Mouse (Mus musculus) lung, adult 2 months (tissue): ENCODE measurements at regions not wholly inside any gene's neighbourhood (a gene's known extent, or its start where the extent isn't known, plus 50 kb on each side); places are given as distances from the start of the nearest gene placed in this dataset.

ENCODE experiments used
- CTCF ChIP-seq: fragments of 200-500 bp; IDR thresholded peaks from 2 replicates; pipeline ENCODE4 v1.5.1; 2011; ENCODE audit warnings: mild to moderate bottlenecking, low read length, control low read depth; ENCODE audit not compliant: insufficient read depth
- POLR2A ChIP-seq: fragments of 200-500 bp; IDR thresholded peaks from 2 replicates; pipeline ENCODE4 v1.6.1; 2011; ENCODE audit warnings: low read depth, mild to moderate bottlenecking, control low read depth, low read length, borderline replicate concordance; ENCODE audit errors: extremely low read depth

GRCm38 (mm10) chr3:50970386-50970785 is 253.9 kb upstream of the Noct start:
- TF ChIP-seq CTCF (no peak), POLR2A (no peak)
